Mouse (Mus musculus): ENCODE measurements around the gene Epha3.

GRCm38 (mm10) chr16:63717317-63717716 lies 146.7 kb downstream of the Epha3 start:
- TF ChIP-seq CTCF (IDR thresholded peaks at IDR 0.05) (no peak), EP300 (IDR thresholded peaks at IDR 0.05) (no peak)
